Mouse (Mus musculus): Measurements from ENCODE around the gene Enc1.

DNA sequence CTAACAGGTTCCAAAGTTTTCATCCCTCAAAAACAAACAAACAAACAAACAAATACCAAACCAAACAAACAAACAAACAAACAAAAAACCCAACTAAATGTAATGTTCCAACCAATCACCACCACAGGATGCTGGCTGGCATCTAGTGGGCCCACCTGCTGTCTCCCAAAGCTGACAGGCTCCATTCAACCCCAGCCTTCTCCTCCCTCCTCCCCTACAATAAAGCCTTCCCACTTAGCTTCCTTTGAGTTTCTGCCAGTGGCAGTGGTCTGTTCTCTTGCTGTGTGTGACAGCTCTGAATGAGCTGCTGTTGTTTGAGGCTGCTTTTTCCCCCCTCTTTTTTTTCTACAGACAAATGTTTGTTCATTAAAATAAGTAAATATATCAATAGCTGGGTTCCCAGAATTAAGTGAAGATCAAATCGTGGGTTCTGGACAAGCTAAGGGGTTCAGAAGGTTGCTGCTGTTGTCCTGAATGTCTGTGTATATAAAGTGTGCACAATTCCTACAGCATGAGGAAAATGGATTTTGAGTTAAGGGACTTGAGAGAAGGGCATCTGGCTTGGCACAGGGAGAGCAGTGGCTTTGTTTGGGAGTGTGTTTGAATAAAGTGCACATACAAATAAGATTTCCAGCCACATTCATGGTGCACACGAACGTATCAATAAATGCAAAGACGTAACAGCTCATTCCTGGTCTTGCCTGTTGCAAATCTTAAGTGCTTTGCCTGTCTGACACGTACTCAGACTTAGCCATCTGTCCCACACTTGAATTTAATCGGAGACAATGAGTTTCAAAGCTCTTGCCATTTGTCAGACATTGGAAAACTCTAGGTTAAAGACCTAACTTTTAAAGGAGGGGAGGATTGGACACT is 15.3 kb downstream of the Enc1 start:
- TF ChIP-seq POLR2A (IDR thresholded peaks at IDR 0.05; ENCODE audit: insufficient read depth, low read depth, low read length) = no peak
- no peak for TF ChIP-seq CTCF (IDR thresholded peaks at IDR 0.05)
- no peak for TF ChIP-seq EP300 (IDR thresholded peaks at IDR 0.05; ENCODE audit: insufficient read depth, low read depth, low read length)

Measured in heart, adult 2 months (tissue).